Mouse (Mus musculus): Measurements from ENCODE around the gene Vmn2r55. TPM values are rescaled to one million over a fixed set of nuclear protein-coding genes. Genes with fewer than 3 reads are reported as not detected.
"Not testable (repeated sequence)": the region's sequence is repeated elsewhere in the genome, so short reads cannot be mapped to it uniquely, and the experiment has no call there.

Vmn2r55 gene
- not detected in 2 replicates for polyA plus RNA-seq (2015; fragmentation: Nextera tagmentation; extraction: Ambion mirVana)

DNA sequence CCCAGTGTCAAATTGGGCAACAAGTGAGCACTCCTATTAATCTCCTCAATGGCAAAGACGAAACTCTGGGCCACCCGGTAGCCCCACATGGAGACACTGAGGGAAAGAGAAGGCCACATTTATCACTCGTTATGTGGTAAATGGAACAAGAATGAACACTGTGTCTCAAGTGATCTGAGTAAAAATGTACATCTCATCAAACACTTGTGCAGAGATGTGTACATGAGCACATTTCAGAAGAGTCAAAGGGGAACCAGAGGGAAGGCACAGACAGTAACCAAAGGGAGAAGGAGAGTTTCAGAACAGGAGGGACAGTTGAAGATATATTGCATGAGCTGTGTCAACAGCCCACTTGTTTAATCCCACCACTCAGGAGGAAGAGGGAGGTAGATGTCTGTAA, at the start of gene Vmn2r55:
Vmn2r55 (minus strand) TSS at position 101 of the 400 bp plus-strand sequence.
- not testable (repeated sequence) for H3K27ac ChIP-seq; ATAC-seq (ENCODE audit: low FRiP score); H3K27me3 ChIP-seq; H3K4me2 ChIP-seq; H3K9me3 ChIP-seq; H3K4me1 ChIP-seq (replicated peaks); H3K4me3 ChIP-seq; H3K9ac ChIP-seq; H3K36me3 ChIP-seq
- 85% methylated on average over 3 of the region's 3 CpGs for WGBS

DNA sequence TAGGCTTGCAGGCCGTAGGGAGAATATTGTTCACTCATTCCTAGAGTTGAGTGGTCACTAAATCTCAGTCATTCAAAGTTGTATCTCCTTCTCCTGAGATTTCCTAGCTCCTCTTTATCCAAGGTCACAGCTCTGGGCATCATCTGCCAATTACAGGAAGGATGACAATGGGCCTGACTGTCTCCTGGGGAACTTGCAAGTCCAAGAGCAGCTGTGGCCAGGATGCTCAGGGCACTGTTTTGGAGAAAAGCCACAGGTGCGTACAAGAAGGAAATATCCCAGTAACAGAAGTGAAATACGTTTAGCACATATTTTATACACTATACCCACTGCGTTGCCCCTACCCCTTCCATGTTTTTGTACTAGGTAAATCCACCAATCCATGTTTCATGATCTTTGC, 44.6 kb downstream of the Vmn2r55 start, which contains the start of gene Vmn2r54:
Vmn2r54 (minus strand) TSS at position 101 of the 400 bp plus-strand sequence.
- not testable (repeated sequence) for H3K27ac ChIP-seq; H3K36me3 ChIP-seq; H3K9ac ChIP-seq; H3K4me1 ChIP-seq (replicated peaks); ATAC-seq (ENCODE audit: low FRiP score); H3K9me3 ChIP-seq; H3K4me3 ChIP-seq; H3K4me2 ChIP-seq; H3K27me3 ChIP-seq
- WGBS, result 84% methylated on average over 3 of the region's 4 CpGs

DNA sequence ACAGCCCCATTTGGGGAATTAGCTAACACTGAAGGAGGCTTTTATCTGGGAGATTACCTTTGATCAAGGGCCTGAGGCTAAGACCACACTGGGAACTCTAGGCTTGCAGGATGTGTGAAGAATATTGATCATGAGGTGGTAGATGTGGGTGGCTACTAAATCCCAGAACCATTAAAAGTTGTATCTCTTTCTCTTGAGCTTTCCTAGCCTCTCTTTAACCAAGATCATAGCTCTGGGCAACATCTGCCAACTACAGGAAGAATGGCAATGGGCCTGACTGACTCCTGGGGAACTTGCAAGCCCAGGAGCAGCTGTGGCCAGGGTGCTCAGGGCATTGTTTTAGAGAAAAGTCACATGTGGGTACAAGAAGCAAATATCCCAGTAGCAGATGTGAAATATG, 76.1 kb downstream of the Vmn2r55 start, which contains the start of gene Vmn2r53:
Vmn2r53 (minus strand) TSS at position 101 of the 400 bp plus-strand sequence.
- no peaks in the 10 kb centered on the region for H3K27me3 ChIP-seq
- no peak within 1 kb of the TSS for H3K9ac ChIP-seq
- H3K4me3 ChIP-seq, result no peak within 1 kb of the TSS
- no peaks in the 10 kb centered on the region for H3K36me3 ChIP-seq
- peaks cover 10% of the 10 kb centered on the region for H3K9me3 ChIP-seq
- H3K27ac ChIP-seq, result no peak within 1 kb of the TSS
- no peak within 1 kb of the TSS for H3K4me2 ChIP-seq
- no peaks in the 10 kb centered on the region for H3K4me1 ChIP-seq (replicated peaks)
- ATAC-seq (ENCODE audit: low FRiP score), result no peak

Other genes starting within 250 kb of the Vmn2r55 start
- 49.7 and 50.6 TPM in 2 replicates for gene Zfp606, start 206.7 kb downstream of the Vmn2r55 start, polyA plus RNA-seq (2015; fragmentation: Nextera tagmentation; extraction: Ambion mirVana)
- not detected in 2 replicates for gene 2900092C05Rik, start 172.5 kb downstream of the Vmn2r55 start, polyA plus RNA-seq (2015; fragmentation: Nextera tagmentation; extraction: Ambion mirVana)
- 0.01 TPM in 1 of 2 replicates, not detected in the other for gene Vmn2r53, start 76.2 kb downstream of the Vmn2r55 start, polyA plus RNA-seq (2015; fragmentation: Nextera tagmentation; extraction: Ambion mirVana)
- not detected in 2 replicates for gene Vmn2r54, start 44.7 kb downstream of the Vmn2r55 start, polyA plus RNA-seq (2015; fragmentation: Nextera tagmentation; extraction: Ambion mirVana)
- not detected in 2 replicates for gene Vmn2r56, start 50.0 kb upstream of the Vmn2r55 start, polyA plus RNA-seq (2015; fragmentation: Nextera tagmentation; extraction: Ambion mirVana)
- gene Zscan18, start 118.6 kb upstream of the Vmn2r55 start, polyA plus RNA-seq (2015; fragmentation: Nextera tagmentation; extraction: Ambion mirVana), result 20.1 and 22.9 TPM in 2 replicates
- 30.6 and 31.3 TPM in 2 replicates for gene Zfp329, start 133.9 kb upstream of the Vmn2r55 start, polyA plus RNA-seq (2015; fragmentation: Nextera tagmentation; extraction: Ambion mirVana)
- 28.9 and 33.3 TPM in 2 replicates for gene Zfp110, start 149.8 kb upstream of the Vmn2r55 start, polyA plus RNA-seq (2015; fragmentation: Nextera tagmentation; extraction: Ambion mirVana)
- 7.0 and 7.3 TPM in 2 replicates for gene Zfp128, start 196.2 kb upstream of the Vmn2r55 start, polyA plus RNA-seq (2015; fragmentation: Nextera tagmentation; extraction: Ambion mirVana)
- gene Zscan22, start 212.8 kb upstream of the Vmn2r55 start, polyA plus RNA-seq (2015; fragmentation: Nextera tagmentation; extraction: Ambion mirVana), result 10.6 and 10.9 TPM in 2 replicates
- 661 and 665 TPM in 2 replicates for gene Rps5, start 237.3 kb upstream of the Vmn2r55 start, polyA plus RNA-seq (2015; fragmentation: Nextera tagmentation; extraction: Ambion mirVana)
- 0.70 TPM in 2 replicates for gene Rnf225, start 242.4 kb upstream of the Vmn2r55 start, polyA plus RNA-seq (2015; fragmentation: Nextera tagmentation; extraction: Ambion mirVana)